Mouse (Mus musculus): ENCODE data around the gene Timp3. TPM values are rescaled to one million over a fixed set of nuclear protein-coding genes. Genes with fewer than 3 reads are reported as not detected.

The Timp3 gene
- polyA plus RNA-seq, 1 experiment from 2014 or later = 51.6 TPM

- no peak overlapping the region for H3K4me2 ChIP-seq
- no peak overlapping the region for H3K9ac ChIP-seq (replicated peaks)
- H3K4me3 ChIP-seq (replicated peaks) = no peak overlapping the region
- peaks cover 39% of the 10 kb centered on the region for H3K4me1 ChIP-seq
- no peak for ATAC-seq (ENCODE audit: low FRiP score)
- H3K27me3 ChIP-seq (replicated peaks) = no peaks in the 10 kb centered on the region
- WGBS = 38% methylated on average over 8 of the region's 8 CpGs
- no peaks in the 10 kb centered on the region for H3K36me3 ChIP-seq
- no peak overlapping the region for H3K27ac ChIP-seq (replicated peaks)
- H3K9me3 ChIP-seq (replicated peaks) = no peaks in the 10 kb centered on the region
Measured at GRCm38 (mm10) chr10:86341589-86341988, 41.4 kb downstream of the Timp3 start.

DNA sequence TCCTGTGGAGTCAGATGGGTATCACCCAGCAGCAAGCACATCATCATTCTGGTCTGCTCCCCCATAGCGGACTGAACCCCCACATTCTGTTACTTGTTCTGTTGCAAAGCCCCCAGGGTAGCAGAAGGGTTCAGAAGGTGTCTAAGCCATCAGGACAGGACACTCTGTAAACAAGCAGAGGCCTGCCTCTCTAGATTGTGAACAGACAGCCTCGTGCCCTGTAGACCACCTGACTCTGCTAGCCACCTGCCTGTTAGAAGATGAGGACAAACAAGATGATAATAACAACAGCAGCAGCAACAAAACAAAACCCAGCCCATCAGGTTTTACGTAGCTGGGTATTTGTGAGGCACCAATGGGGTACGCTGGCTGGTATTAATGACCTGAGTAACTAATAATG is 42.0 kb downstream of the Timp3 start:
- no peak overlapping the region for H3K4me2 ChIP-seq
- no peaks in the 10 kb centered on the region for H3K9me3 ChIP-seq (replicated peaks)
- no peak for ATAC-seq (ENCODE audit: low FRiP score)
- H3K4me1 ChIP-seq = peaks cover 39% of the 10 kb centered on the region
- H3K36me3 ChIP-seq = no peaks in the 10 kb centered on the region
- 77% methylated on average over 4 of the region's 4 CpGs for WGBS
- no peaks in the 10 kb centered on the region for H3K27me3 ChIP-seq (replicated peaks)
- no peak overlapping the region for H3K9ac ChIP-seq (replicated peaks)
- H3K4me3 ChIP-seq (replicated peaks) = no peak overlapping the region
- H3K27ac ChIP-seq (replicated peaks) = no peak overlapping the region

DNA sequence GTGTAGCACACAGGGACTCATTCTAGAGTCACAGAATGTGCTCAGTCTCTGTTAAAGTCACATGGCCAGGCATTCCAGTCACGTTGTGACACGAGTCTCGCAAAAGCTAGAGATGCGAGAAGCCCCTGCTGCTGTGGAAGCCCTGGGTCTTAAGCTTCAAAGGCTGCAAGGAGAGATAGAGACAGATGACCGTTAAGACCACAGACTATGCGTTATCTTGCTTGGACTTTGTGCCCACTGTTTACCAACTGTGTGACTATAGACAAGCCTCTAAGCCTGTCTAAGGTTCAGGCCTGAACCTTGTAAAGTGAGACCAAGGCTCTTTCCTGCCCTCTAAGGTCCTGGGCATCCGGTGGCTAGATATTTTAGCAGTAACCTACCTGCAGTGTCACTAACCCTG is 42.5 kb downstream of the Timp3 start:
- Histone ChIP-seq H3K4me3 (replicated peaks) (no peak overlapping the region), H3K4me1 (peaks cover 36% of the 10 kb centered on the region), H3K27me3 (replicated peaks) (no peaks in the 10 kb centered on the region), H3K4me2 (no peak overlapping the region), H3K9me3 (replicated peaks) (no peaks in the 10 kb centered on the region), H3K27ac (replicated peaks) (no peak overlapping the region), H3K9ac (replicated peaks) (no peak overlapping the region), H3K36me3 (0 out of 2 replicates have a peak, but pooled peaks cover 2% of the 10 kb centered on the region)
- 67% methylated on average over 7 of the region's 7 CpGs for WGBS
- ATAC-seq (ENCODE audit: low FRiP score) = no peak

- H3K27me3 ChIP-seq (replicated peaks) = no peaks in the 10 kb centered on the region
- no peak overlapping the region for H3K4me3 ChIP-seq (replicated peaks)
- no peaks in the 10 kb centered on the region for H3K9me3 ChIP-seq (replicated peaks)
- 0 out of 2 replicates have a peak, but pooled peaks cover 3% of the 10 kb centered on the region for H3K36me3 ChIP-seq
- 94% methylated on average over 6 of the region's 6 CpGs for WGBS
- H3K27ac ChIP-seq (replicated peaks) = no peak overlapping the region
- no peak overlapping the region for H3K9ac ChIP-seq (replicated peaks)
- no peak overlapping the region for H3K4me2 ChIP-seq
- peaks cover 31% of the 10 kb centered on the region for H3K4me1 ChIP-seq
- ATAC-seq (ENCODE audit: low FRiP score) = no peak
Measured at GRCm38 (mm10) chr10:86343362-86343761, 43.2 kb downstream of the Timp3 start.

GRCm38 (mm10) chr10:86343931-86344330 is 43.8 kb downstream of the Timp3 start:
- ATAC-seq (ENCODE audit: low FRiP score) = no peak
- H3K9ac ChIP-seq (replicated peaks) = no peak overlapping the region
- no peak overlapping the region for H3K4me2 ChIP-seq
- no peaks in the 10 kb centered on the region for H3K9me3 ChIP-seq (replicated peaks)
- H3K36me3 ChIP-seq = 0 out of 2 replicates have a peak, but pooled peaks cover 3% of the 10 kb centered on the region
- WGBS = 95% methylated on average over 7 of the region's 7 CpGs
- H3K4me1 ChIP-seq = peaks cover 25% of the 10 kb centered on the region
- H3K27ac ChIP-seq (replicated peaks) = no peak overlapping the region
- no peak overlapping the region for H3K4me3 ChIP-seq (replicated peaks)
- H3K27me3 ChIP-seq (replicated peaks) = no peaks in the 10 kb centered on the region

- ATAC-seq (ENCODE audit: low FRiP score) = no peak
- Histone ChIP-seq H3K27me3 (replicated peaks) (no peaks in the 10 kb centered on the region), H3K9me3 (replicated peaks) (no peaks in the 10 kb centered on the region), H3K4me3 (replicated peaks) (no peak overlapping the region), H3K4me1 (peaks cover 21% of the 10 kb centered on the region), H3K36me3 (0 out of 2 replicates have a peak, but pooled peaks cover 3% of the 10 kb centered on the region), H3K27ac (replicated peaks) (no peak overlapping the region), H3K4me2 (no peak overlapping the region), H3K9ac (replicated peaks) (no peak overlapping the region)
- 84% methylated on average over 6 of the region's 6 CpGs for WGBS
Measured at GRCm38 (mm10) chr10:86344654-86345053, 44.5 kb downstream of the Timp3 start.

GRCm38 (mm10) chr10:86345645-86346044 is 45.5 kb downstream of the Timp3 start:
- 97% methylated on average over 9 of the region's 9 CpGs for WGBS
- Histone ChIP-seq H3K4me3 (replicated peaks) (no peak overlapping the region), H3K9me3 (replicated peaks) (no peaks in the 10 kb centered on the region), H3K27me3 (replicated peaks) (no peaks in the 10 kb centered on the region), H3K27ac (replicated peaks) (no peak overlapping the region), H3K4me1 (peaks cover 11% of the 10 kb centered on the region), H3K9ac (replicated peaks) (no peak overlapping the region), H3K36me3 (peaks cover 3% of the 10 kb centered on the region; the same call in 1 of the 2 replicates), H3K4me2 (no peak overlapping the region)
- ATAC-seq (ENCODE audit: low FRiP score) = no peak

GRCm38 (mm10) chr10:86346235-86346840 is 46.2 kb downstream of the Timp3 start:
- Histone ChIP-seq H3K4me2 (no peak overlapping the region), H3K36me3 (peaks cover 8% of the 10 kb centered on the region), H3K27ac (replicated peaks) (no peak overlapping the region), H3K27me3 (replicated peaks) (no peaks in the 10 kb centered on the region), H3K4me3 (replicated peaks) (no peak overlapping the region), H3K9me3 (replicated peaks) (no peaks in the 10 kb centered on the region), H3K9ac (replicated peaks) (no peak overlapping the region), H3K4me1 (peaks cover 5% of the 10 kb centered on the region)
- WGBS = 58% methylated on average over 3 of the region's 3 CpGs
- ATAC-seq (ENCODE audit: low FRiP score) = no peak

DNA sequence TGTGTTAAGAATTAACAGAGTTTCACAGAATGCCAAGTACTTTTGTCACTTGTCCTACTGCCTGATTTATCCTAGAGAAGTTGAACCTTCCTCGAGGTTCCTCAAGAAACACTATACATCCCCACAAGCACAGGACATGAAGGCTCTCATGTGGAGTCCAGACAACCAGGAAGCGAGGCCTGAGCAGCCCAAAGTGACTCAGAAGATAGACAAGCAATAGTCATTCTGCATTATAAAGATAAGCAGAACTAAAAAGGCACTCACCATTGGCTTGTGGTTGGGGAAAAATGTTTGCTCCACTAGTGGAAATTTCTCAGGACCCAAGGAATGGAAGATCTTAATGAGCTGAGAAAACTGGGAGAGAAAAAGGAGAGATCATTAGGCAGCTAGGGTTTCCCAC is 51.1 kb downstream of the Timp3 start:
- Histone ChIP-seq H3K4me1 (no peaks in the 10 kb centered on the region; the same call in 1 of the 2 replicates), H3K36me3 (peaks cover 26% of the 10 kb centered on the region), H3K27ac (replicated peaks) (no peak overlapping the region), H3K9me3 (replicated peaks) (no peaks in the 10 kb centered on the region), H3K4me3 (replicated peaks) (no peak overlapping the region), H3K9ac (replicated peaks) (no peak overlapping the region), H3K4me2 (no peak overlapping the region), H3K27me3 (replicated peaks) (no peaks in the 10 kb centered on the region)
- WGBS = 82% methylated on average over 2 of the region's 2 CpGs
- no peak for ATAC-seq (ENCODE audit: low FRiP score)

DNA sequence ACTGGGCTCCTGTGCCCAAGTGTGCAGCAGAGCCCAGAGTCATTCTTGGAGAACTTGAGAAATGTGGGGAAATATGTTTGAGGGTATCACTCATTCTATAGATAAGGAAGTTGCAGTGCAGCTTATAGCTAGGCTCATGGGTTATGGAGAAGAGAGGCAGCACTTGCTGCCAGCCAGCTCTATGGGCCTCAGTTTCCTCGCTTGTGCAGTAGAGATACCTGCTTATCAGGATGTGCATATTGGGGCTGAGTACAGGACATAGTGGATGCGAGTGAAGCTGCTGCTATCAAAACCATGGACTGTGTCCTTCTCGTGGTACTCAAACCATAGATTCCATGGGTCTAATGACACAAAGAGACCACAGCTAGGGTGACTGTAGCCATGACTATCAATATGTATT is 52.3 kb downstream of the Timp3 start:
- Histone ChIP-seq H3K36me3 (peaks cover 26% of the 10 kb centered on the region), H3K27me3 (replicated peaks) (no peaks in the 10 kb centered on the region), H3K9ac (replicated peaks) (no peak overlapping the region), H3K9me3 (replicated peaks) (no peaks in the 10 kb centered on the region), H3K4me1 (no peaks in the 10 kb centered on the region), H3K27ac (replicated peaks) (no peak overlapping the region), H3K4me2 (no peak overlapping the region), H3K4me3 (replicated peaks) (no peak overlapping the region)
- WGBS = 94% methylated on average over 3 of the region's 3 CpGs
- ATAC-seq (ENCODE audit: low FRiP score) = no peak

- Histone ChIP-seq H3K4me3 (replicated peaks) (no peak overlapping the region), H3K9ac (replicated peaks) (no peak overlapping the region), H3K27me3 (replicated peaks) (no peaks in the 10 kb centered on the region), H3K27ac (replicated peaks) (no peak overlapping the region), H3K4me2 (no peak overlapping the region), H3K9me3 (replicated peaks) (no peaks in the 10 kb centered on the region), H3K36me3 (peaks cover 14% of the 10 kb centered on the region), H3K4me1 (peaks cover 11% of the 10 kb centered on the region; the same call in 1 of the 2 replicates)
- WGBS = 65% methylated on average over 5 of the region's 5 CpGs
- no peak for ATAC-seq (ENCODE audit: low FRiP score)
Measured at GRCm38 (mm10) chr10:86356819-86357563, 56.8 kb downstream of the Timp3 start.

- H3K9me3 ChIP-seq (replicated peaks) = no peaks in the 10 kb centered on the region
- H3K4me1 ChIP-seq = peaks cover 11% of the 10 kb centered on the region; the same call in 1 of the 2 replicates
- H3K27ac ChIP-seq (replicated peaks) = no peak overlapping the region
- WGBS = 81% methylated on average over 7 of the region's 7 CpGs
- no peak overlapping the region for H3K4me2 ChIP-seq
- no peak overlapping the region for H3K9ac ChIP-seq (replicated peaks)
- ATAC-seq (ENCODE audit: low FRiP score) = no peak
- peaks cover 6% of the 10 kb centered on the region for H3K36me3 ChIP-seq
- H3K27me3 ChIP-seq (replicated peaks) = no peaks in the 10 kb centered on the region
- H3K4me3 ChIP-seq (replicated peaks) = no peak overlapping the region
Measured at GRCm38 (mm10) chr10:86358307-86358975, 58.3 kb downstream of the Timp3 start.

Data from neural tube, embryonic 15.5 days (tissue).